Mouse (Mus musculus): ENCODE measurements around the gene Crip1. TPM values are rescaled to one million over a fixed set of nuclear protein-coding genes. Genes with fewer than 3 reads are reported as not detected.
A peak's percentile ranks its signal among the peaks of the same experiment; 100 is the strongest.

Gene Crip1
- polyA plus RNA-seq, 1 experiment from 2014 or later = 507 TPM

DNA sequence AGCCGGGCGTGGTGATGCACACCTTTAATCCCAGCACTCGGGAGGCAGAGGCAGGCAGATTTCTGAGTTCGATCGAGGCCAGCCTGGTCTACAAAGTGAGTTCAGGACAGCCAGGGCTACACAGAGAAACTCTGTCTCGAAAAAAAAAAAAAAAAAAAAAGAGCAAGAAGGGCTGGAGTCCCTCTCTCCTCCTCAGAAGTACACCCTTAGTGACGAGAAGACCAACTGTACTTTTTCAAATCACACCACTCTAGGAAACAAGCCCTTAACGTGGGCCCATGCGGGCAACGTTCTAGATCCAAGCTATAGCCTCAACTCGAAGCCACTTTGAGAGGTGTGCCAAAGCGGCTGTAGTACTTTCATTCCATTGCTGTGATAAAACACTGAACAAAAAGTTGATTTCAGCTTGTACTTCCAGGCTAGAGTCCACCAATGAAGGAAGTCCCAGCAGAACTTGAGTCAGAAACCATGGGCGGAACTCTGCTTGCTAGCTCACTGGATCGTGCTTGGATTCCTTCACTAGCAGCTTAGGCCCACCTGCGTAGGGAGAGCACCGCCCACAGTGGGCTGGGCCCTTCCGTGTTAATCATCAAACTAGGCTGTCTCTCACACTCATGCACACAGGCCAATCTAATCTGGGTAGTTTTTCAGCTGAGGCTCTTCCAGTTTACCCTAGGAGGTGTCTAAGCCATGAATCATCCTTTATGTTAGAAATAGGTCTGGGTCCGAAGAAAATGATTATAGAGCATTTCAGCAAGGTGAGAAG, 31.0 kb downstream of the Crip1 start:
- no peak overlapping the region for H3K9ac ChIP-seq (ENCODE audit: low read depth, low read length)
- no peaks in the 10 kb centered on the region for H3K27me3 ChIP-seq (replicated peaks; ENCODE audit: control insufficient read depth, insufficient read depth, low read length)
- ATAC-seq (ENCODE audit: low read depth) (no peak), DNase-seq (ENCODE audit: low spot score) (no peak)
- no peak overlapping the region for H3K4me2 ChIP-seq (ENCODE audit: low read depth, low read length)
- no peaks in the 10 kb centered on the region for H3K9me3 ChIP-seq (ENCODE audit: control insufficient read depth, low read length)
- no peak overlapping the region for H3K27ac ChIP-seq (replicated peaks; ENCODE audit: low read depth, low read length)
- no peaks in the 10 kb centered on the region for H3K4me1 ChIP-seq (ENCODE audit: control insufficient read depth, insufficient read depth, low read length)
- H3K36me3 ChIP-seq (ENCODE audit: control insufficient read depth, insufficient read depth, low read length) = no peaks in the 10 kb centered on the region
- H3K4me3 ChIP-seq (ENCODE audit: low read depth, low read length) = no peak overlapping the region
- 92% methylated on average over 18 of the region's 18 CpGs for WGBS

DNA sequence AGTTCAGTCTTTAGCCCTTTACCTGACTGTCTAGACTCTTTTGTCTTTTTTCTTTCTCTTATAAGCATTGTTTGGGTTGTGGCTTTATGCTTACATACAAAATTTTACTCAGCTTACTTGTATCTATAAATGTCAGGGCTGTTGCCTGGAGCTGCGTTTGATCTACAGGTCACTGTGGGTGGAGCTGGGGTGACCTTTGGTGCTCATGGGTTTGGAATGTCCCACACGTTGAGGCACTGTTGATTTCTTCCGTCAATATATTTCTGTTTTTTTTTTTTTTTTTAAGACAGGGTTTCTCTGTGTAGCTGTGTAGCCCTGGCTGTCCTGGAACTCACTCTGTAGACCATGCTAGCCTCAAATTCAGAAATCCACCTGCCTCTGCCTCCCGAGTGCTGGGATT, 34.9 kb downstream of the Crip1 start:
- Histone ChIP-seq H3K27me3 (replicated peaks; ENCODE audit: control insufficient read depth, insufficient read depth, low read length) (peaks cover 7% of the 10 kb centered on the region; the same call in 1 of the 2 replicates), H3K4me1 (ENCODE audit: control insufficient read depth, insufficient read depth, low read length) (no peaks in the 10 kb centered on the region), H3K9me3 (ENCODE audit: control insufficient read depth, low read length) (no peaks in the 10 kb centered on the region), H3K4me2 (ENCODE audit: low read depth, low read length) (no peak overlapping the region), H3K36me3 (ENCODE audit: control insufficient read depth, insufficient read depth, low read length) (no peaks in the 10 kb centered on the region), H3K27ac (replicated peaks; ENCODE audit: low read depth, low read length) (no peak overlapping the region), H3K4me3 (ENCODE audit: low read depth, low read length) (no peak overlapping the region), H3K9ac (ENCODE audit: low read depth, low read length) (no peak overlapping the region)
- DNase-seq (ENCODE audit: low spot score) (no peak), ATAC-seq (ENCODE audit: low read depth) (no peak)
- 44% methylated on average over 4 of the region's 4 CpGs for WGBS

DNA sequence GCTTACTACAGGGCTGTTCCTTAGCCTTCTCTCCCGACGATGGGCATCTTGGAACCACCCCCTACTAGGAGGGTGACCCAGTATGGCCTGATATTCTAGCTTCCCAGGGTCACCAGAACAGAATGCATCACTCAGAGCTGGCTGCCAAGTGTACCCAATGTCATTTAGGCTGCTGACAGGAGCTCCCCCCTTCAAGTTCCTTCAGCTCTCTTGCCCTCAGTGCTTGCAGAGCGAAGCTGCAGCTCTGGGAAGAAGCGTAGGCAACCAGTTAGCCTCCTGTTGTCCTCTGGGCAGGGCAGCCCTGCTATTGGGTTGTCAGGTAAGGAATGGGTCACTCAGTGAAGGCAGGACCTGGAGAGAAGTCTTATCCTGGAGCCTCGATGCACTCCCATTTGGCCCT, 38.8 kb downstream of the Crip1 start:
- H3K27me3 ChIP-seq (replicated peaks; ENCODE audit: control insufficient read depth, insufficient read depth, low read length) = peaks cover 18% of the 10 kb centered on the region
- WGBS = 64% methylated on average over 4 of the region's 5 CpGs
- H3K4me2 ChIP-seq (ENCODE audit: low read depth, low read length) = peak overlapping the region; percentile 72; the same call in 1 of the 2 replicates
- peaks cover 18% of the 10 kb centered on the region for H3K36me3 ChIP-seq (ENCODE audit: control insufficient read depth, insufficient read depth, low read length)
- ATAC-seq (ENCODE audit: low read depth) (no peak), DNase-seq (ENCODE audit: low spot score) (no peak)
- H3K9me3 ChIP-seq (ENCODE audit: control insufficient read depth, low read length) = no peaks in the 10 kb centered on the region
- no peak overlapping the region for H3K4me3 ChIP-seq (ENCODE audit: low read depth, low read length)
- no peak overlapping the region for H3K27ac ChIP-seq (replicated peaks; ENCODE audit: low read depth, low read length)
- H3K9ac ChIP-seq (ENCODE audit: low read depth, low read length) = no peak overlapping the region
- H3K4me1 ChIP-seq (ENCODE audit: control insufficient read depth, insufficient read depth, low read length) = peaks cover 8% of the 10 kb centered on the region

DNA sequence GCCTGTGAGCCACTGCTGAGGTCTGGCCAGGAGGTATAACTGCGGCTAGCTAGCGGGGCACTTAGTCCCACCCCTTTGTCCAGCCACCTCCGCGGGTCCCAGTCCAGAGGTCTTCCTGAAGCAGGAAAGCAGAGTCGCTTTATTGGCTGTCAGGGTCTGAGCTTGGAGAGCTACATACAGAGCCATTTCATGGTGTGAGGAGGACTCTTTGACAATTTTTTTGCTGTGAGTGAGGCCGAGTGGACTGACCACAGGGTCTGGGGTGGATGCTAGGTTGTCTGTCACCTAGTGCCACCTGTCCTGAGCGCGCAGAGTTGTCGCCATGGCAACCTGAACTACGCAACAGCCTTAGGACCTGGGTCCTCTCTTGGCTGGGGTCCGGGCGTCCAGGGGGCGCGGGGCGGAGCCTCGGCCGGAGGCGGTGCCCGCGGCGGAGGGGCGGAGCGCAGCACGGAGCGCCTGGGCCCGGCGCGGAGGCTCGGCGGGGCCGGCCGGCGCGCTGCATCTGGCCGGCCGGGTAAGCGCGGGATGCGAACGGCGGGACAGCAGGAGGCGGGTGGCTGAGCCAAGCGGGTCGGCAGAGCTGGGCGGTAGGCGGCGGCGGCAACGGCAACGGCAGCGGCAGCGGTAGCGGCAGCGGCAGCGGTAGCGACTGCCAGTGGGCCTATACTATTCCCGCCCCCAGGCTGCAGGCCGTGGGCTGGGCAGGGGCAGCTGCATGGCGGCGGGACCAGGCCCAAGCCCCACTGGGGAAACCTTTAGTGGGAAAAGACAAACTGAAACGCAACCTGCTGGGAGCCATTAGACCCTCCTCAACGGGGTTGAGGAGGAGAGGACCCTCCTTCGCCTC, 39.6 kb downstream of the Crip1 start, which contains the start of gene Tmem121:
Gene Tmem121, plus strand, starts transcription at position 489 of the 850 bp plus-strand sequence.
- DNase-seq (ENCODE audit: low spot score) = peak; percentile 33
- ATAC-seq (ENCODE audit: low read depth) = peak; percentile 67
- 2% methylated on average over 46 of the region's 63 CpGs for WGBS

DNA sequence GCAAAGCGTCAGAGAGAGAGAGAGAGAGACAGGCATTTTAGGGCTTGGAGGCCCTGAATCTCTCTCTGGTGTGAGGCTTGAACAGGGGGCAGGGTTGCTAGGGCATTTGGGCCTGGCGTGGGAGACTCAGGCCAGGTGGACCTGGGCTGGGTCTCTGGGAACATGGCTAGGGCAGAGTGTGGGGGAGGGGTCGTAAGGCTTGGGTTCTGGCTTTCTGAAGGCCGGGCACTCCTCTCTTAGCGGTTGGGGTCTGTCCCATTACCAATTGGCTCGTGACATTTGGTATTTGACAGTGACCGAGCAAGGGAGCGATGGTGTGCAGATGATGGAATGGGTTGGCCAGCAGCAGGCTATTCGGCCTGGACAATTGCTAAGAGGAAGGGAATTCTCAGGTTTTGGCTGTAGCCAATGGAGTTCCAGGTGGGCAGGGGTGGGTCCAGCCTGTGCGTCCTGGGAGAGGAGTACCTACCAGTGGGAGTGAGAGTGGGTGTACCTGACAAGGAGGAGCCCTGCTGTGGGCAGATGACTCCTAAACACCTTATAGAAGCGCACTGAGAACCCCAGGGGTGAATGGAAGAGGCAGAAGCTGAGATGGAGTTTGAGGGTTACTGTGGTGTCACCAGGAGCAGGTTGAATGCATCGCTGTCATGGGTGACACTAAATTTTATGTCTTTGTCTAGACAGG, 40.4 kb downstream of the Crip1 start:
- Histone ChIP-seq H3K9me3 (ENCODE audit: control insufficient read depth, low read length) (no peaks in the 10 kb centered on the region), H3K36me3 (ENCODE audit: control insufficient read depth, insufficient read depth, low read length) (peaks cover 24% of the 10 kb centered on the region), H3K4me3 (ENCODE audit: low read depth, low read length) (peak overlapping the region; percentile 69), H3K27me3 (replicated peaks; ENCODE audit: control insufficient read depth, insufficient read depth, low read length) (peaks cover 18% of the 10 kb centered on the region), H3K9ac (ENCODE audit: low read depth, low read length) (peak overlapping the region; percentile 78), H3K4me2 (ENCODE audit: low read depth, low read length) (peak overlapping the region; percentile 72), H3K4me1 (ENCODE audit: control insufficient read depth, insufficient read depth, low read length) (peaks cover 8% of the 10 kb centered on the region), H3K27ac (replicated peaks; ENCODE audit: low read depth, low read length) (no peak overlapping the region)
- DNase-seq (ENCODE audit: low spot score) = no peak
- no peak for ATAC-seq (ENCODE audit: low read depth)
- WGBS = 35% methylated on average over 12 of the region's 12 CpGs

More for the DNA sequence above, 39.6 kb downstream of the Crip1 start, which contains the start of gene Tmem121:
- Histone ChIP-seq H3K27me3 (replicated peaks; ENCODE audit: control insufficient read depth, insufficient read depth, low read length) (peaks cover 18% of the 10 kb centered on the region), H3K4me3 (ENCODE audit: low read depth, low read length) (peak within 1 kb of the TSS; percentile 69), H3K4me2 (ENCODE audit: low read depth, low read length) (peak within 1 kb of the TSS; percentile 72), H3K27ac (replicated peaks; ENCODE audit: low read depth, low read length) (no peak within 1 kb of the TSS), H3K9ac (ENCODE audit: low read depth, low read length) (peak within 1 kb of the TSS; percentile 78), H3K4me1 (ENCODE audit: control insufficient read depth, insufficient read depth, low read length) (peaks cover 8% of the 10 kb centered on the region), H3K36me3 (ENCODE audit: control insufficient read depth, insufficient read depth, low read length) (peaks cover 24% of the 10 kb centered on the region), H3K9me3 (ENCODE audit: control insufficient read depth, low read length) (no peaks in the 10 kb centered on the region)

DNA sequence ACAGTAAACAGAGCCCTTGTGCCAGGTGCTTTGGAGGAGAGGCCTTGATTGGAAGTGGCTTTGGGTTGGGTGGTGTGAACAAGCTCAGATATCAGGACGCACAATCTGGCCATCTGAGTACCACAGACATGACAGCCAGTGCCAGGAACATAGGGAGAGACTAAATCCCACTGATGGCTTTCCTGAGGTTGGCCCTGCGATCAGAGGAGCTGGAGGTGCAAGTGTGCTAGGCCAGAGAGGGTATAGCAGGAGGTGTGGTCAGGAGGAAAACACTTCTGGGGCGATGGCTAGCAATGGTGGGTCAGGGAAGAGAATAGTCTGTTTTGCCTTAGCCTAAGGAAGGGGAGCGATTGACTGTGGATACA, 40.9 kb downstream of the Crip1 start:
- Histone ChIP-seq H3K9ac (ENCODE audit: low read depth, low read length) (peak overlapping the region; percentile 78; the same call in 1 of the 2 replicates), H3K9me3 (ENCODE audit: control insufficient read depth, low read length) (no peaks in the 10 kb centered on the region), H3K4me1 (ENCODE audit: control insufficient read depth, insufficient read depth, low read length) (peaks cover 8% of the 10 kb centered on the region), H3K4me2 (ENCODE audit: low read depth, low read length) (peak overlapping the region; percentile 72), H3K27ac (replicated peaks; ENCODE audit: low read depth, low read length) (no peak overlapping the region), H3K36me3 (ENCODE audit: control insufficient read depth, insufficient read depth, low read length) (peaks cover 24% of the 10 kb centered on the region), H3K4me3 (ENCODE audit: low read depth, low read length) (peak overlapping the region; percentile 69), H3K27me3 (replicated peaks; ENCODE audit: control insufficient read depth, insufficient read depth, low read length) (peaks cover 18% of the 10 kb centered on the region)
- no peak for DNase-seq (ENCODE audit: low spot score)
- WGBS = 45% methylated on average over 4 of the region's 4 CpGs
- ATAC-seq (ENCODE audit: low read depth) = no peak

DNA sequence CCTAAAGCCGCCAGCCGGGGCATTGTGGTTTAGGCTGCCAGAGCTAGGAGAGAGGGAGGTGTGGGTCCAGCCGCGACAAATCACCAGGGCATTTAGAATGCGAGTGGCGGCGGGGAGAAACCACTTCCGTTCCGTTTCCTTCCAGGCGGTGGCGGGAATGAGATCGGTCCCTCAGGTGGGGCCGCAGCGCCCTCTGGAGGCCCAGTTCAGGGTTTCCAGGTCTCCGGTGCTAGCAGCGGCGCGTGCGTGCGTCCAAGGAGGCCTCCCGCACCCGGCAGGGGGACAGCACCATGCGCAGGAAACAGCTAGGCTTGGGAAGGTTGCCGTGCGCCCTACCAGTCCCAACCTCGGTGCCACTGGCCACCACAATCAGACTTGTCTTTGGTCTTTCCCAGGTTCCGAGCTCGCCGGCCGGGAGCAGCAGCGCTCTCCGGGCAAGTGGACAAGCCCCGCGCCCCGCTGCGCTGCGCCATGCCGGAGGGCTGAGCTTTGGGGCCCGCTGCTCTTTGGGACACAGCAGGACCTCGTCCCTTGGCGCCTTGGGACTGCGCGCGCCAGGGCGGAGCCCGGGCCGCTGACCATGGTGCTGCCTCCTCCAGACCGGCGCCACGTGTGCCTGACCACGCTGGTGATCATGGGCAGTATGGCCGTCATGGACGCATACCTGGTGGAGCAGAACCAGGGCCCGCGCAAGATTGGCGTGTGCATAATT, 41.6 kb downstream of the Crip1 start:
- Histone ChIP-seq H3K4me1 (ENCODE audit: control insufficient read depth, insufficient read depth, low read length) (peaks cover 8% of the 10 kb centered on the region), H3K27me3 (replicated peaks; ENCODE audit: control insufficient read depth, insufficient read depth, low read length) (peaks cover 18% of the 10 kb centered on the region), H3K9ac (ENCODE audit: low read depth, low read length) (peak overlapping the region; percentile 14), H3K4me2 (ENCODE audit: low read depth, low read length) (peak overlapping the region; percentile 72), H3K27ac (replicated peaks; ENCODE audit: low read depth, low read length) (no peak overlapping the region), H3K36me3 (ENCODE audit: control insufficient read depth, insufficient read depth, low read length) (peaks cover 24% of the 10 kb centered on the region), H3K4me3 (ENCODE audit: low read depth, low read length) (peak overlapping the region; percentile 38), H3K9me3 (ENCODE audit: control insufficient read depth, low read length) (no peaks in the 10 kb centered on the region)
- DNase-seq (ENCODE audit: low spot score) (peak; percentile 86), ATAC-seq (ENCODE audit: low read depth) (peak; percentile 62)
- WGBS = 4% methylated on average over 51 of the region's 56 CpGs

Measured in embryonic facial prominence, embryonic 14.5 days (tissue).